Mouse (Mus musculus): Measurements from ENCODE around the gene Adamtsl5. TPM values are rescaled to one million over a fixed set of nuclear protein-coding genes. Genes with fewer than 3 reads are reported as not detected.

Adamtsl5 gene
- total and polyA plus RNA-seq, 3 experiments, result 71.9 to 85.2 (median 84.5) TPM

DNA sequence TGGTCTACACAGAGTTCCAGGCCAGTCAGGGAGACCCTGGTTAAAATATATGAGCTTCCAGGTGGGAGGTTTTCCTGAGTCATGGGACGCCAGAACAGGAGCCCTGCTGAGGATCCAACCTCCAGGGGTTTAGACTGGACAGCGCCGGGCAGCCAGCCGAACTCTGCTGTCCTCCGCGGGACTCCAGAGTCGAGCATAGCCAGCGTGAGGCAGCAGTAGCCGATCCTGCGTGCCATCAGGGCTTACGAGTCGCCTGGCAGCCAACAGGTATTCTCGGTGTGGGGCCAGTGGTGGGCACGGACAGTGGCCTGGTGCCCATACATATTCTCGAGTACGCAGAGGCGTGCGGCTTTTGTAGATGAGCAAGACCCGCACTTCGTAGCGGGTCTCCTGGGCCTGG is 7.2 kb downstream of the Adamtsl5 start:
- no peak overlapping the region for H3K4me3 ChIP-seq
- H3K36me3 ChIP-seq (ENCODE audit: control insufficient read depth, insufficient read depth, low read length), result peaks cover 3% of the 10 kb centered on the region; the same call in 1 of the 2 replicates
- H3K4me1 ChIP-seq (ENCODE audit: control insufficient read depth, insufficient read depth, low read length), result peaks cover 15% of the 10 kb centered on the region
- TF ChIP-seq POLR2A (IDR thresholded peaks at IDR 0.05; ENCODE audit: insufficient read depth, low read depth, low read length) (no peak), CTCF (IDR thresholded peaks at IDR 0.05) (no peak), EP300 (IDR thresholded peaks at IDR 0.05; ENCODE audit: insufficient read depth, low read depth, low read length) (no peak)
- no peak for DNase-seq
- 64% methylated on average over 21 of the region's 21 CpGs for WGBS
- H3K27ac ChIP-seq, result no peak overlapping the region
- intact Hi-C loops (cut with DNase I), result no loop called here
- H3K9ac ChIP-seq (ENCODE audit: low read depth, low read length), result no peak overlapping the region
- peaks cover 6% of the 10 kb centered on the region; the same call in 1 of the 2 replicates for H3K27me3 ChIP-seq (ENCODE audit: control insufficient read depth, insufficient read depth, low read length)
- H3K79me2 ChIP-seq (replicated peaks; ENCODE audit: control insufficient read depth, insufficient read depth, low read length), result no peaks in the 10 kb centered on the region

DNA sequence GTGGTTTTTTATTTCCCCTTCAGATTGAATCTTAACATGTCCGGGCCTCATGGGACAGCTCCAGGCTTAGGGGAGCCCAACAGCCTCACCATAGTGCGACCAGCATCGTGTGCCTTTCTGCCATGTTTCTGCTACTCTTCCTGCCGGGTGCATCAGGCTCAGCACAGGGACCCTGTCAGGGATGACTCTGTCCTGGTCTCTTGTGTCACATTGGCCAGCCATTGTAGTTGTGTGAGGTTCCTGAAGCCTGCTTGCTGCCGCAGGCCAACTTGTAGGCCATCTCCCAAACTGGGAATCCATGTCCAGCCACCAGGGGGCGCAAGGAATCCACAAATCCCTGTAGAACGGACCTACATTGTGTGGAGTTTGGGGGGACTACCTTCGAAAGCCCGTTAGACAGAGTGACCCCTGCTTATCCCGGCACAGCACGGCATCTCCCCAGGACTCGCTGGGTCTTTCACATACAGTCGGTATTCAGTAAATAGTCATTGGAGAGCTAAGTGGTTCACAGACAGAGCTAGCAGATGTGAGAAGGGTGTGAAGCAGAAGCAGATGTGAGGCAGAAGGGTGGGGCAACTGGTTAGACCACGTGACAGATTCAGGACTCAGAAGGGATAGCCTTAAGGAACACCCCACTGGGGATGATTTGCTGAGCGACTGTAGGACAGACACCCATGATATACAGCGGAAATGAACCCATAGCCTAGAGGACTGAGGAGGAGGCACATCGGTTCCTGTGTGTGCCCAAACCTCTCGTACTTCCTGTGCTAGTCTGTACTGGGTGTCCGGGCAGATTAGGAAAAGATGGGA is 8.1 kb downstream of the Adamtsl5 start:
- WGBS, result 20% methylated on average over 19 of the region's 19 CpGs
- intact Hi-C loops (cut with DNase I), result no loop called here
- peaks cover 6% of the 10 kb centered on the region; the same call in 1 of the 2 replicates for H3K27me3 ChIP-seq (ENCODE audit: control insufficient read depth, insufficient read depth, low read length)
- peaks cover 15% of the 10 kb centered on the region for H3K4me1 ChIP-seq (ENCODE audit: control insufficient read depth, insufficient read depth, low read length)
- H3K36me3 ChIP-seq (ENCODE audit: control insufficient read depth, insufficient read depth, low read length), result peaks cover 3% of the 10 kb centered on the region; the same call in 1 of the 2 replicates
- no peak overlapping the region for H3K9ac ChIP-seq (ENCODE audit: low read depth, low read length)
- peak overlapping the region; percentile 8; the same call in 1 of the 2 replicates for H3K4me3 ChIP-seq
- TF ChIP-seq POLR2A (IDR thresholded peaks at IDR 0.05; ENCODE audit: insufficient read depth, low read depth, low read length) (0 out of 2 replicates have a peak, but pooled peaks have one; percentile 30), CTCF (IDR thresholded peaks at IDR 0.05) (peak; percentile 98), EP300 (IDR thresholded peaks at IDR 0.05; ENCODE audit: insufficient read depth, low read depth, low read length) (peak; percentile 54; the same call in 1 of the 2 replicates)
- H3K27ac ChIP-seq, result no peak overlapping the region; the same call in 1 of the 2 replicates
- peak; percentile 84 to 90 for DNase-seq
- no peaks in the 10 kb centered on the region for H3K79me2 ChIP-seq (replicated peaks; ENCODE audit: control insufficient read depth, insufficient read depth, low read length)

DNA sequence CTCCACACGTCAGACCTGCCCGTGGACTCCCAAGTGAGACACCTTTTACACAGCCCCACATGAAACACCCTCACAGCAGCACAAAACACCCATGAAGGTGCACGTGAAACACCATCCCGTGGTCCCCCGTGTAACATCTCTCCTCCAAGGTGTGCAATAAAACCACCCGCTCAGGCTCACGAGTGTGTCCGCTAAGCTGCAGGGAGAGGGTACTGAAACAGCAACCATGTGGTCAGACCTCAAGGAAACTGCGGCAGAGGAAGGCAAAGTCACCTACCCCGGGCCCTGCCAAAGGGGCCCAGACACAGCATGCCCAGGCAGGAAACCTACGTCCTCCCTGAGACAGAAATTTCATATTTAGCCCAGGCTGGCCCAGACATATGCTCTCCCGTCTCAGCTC is 11.9 kb downstream of the Adamtsl5 start:
- no peaks in the 10 kb centered on the region for H3K27me3 ChIP-seq (ENCODE audit: control insufficient read depth, insufficient read depth, low read length)

DNA sequence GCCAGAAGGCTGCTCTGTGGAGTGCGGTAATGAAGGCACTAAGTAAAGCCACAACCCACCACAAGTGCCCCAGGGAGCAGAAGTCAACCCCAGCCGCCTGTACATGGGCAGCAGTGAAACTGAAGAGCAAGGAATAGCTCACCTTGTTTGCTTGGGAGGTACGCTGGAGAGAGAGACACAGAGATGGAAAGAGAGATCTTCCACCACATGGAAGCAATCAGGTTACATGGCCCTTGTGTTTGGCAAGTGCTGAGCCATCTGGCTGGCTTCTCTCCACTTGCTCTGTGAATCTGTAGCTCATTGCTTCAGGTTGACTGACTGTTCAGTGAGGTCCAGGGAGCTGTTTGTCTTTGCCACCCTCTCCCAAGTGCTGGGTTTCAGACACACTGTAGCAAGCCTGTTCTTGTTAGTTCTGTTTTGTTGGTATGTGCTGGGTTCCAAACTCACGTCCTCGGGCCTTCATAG is 15.7 kb downstream of the Adamtsl5 start:
- TF ChIP-seq EP300 (IDR thresholded peaks at IDR 0.05; ENCODE audit: insufficient read depth, low read depth, low read length) (no peak), POLR2A (IDR thresholded peaks at IDR 0.05; ENCODE audit: insufficient read depth, low read depth, low read length) (no peak), CTCF (IDR thresholded peaks at IDR 0.05) (no peak)
- no peak overlapping the region for H3K4me3 ChIP-seq
- intact Hi-C loops (cut with DNase I), result no loop called here
- H3K36me3 ChIP-seq (ENCODE audit: control insufficient read depth, insufficient read depth, low read length), result no peaks in the 10 kb centered on the region
- no peaks in the 10 kb centered on the region for H3K27me3 ChIP-seq (ENCODE audit: control insufficient read depth, insufficient read depth, low read length)
- H3K4me1 ChIP-seq (ENCODE audit: control insufficient read depth, insufficient read depth, low read length), result no peaks in the 10 kb centered on the region
- 89% methylated on average over 5 of the region's 5 CpGs for WGBS
- H3K27ac ChIP-seq, result no peak overlapping the region
- no peak overlapping the region for H3K9ac ChIP-seq (ENCODE audit: low read depth, low read length)
- H3K79me2 ChIP-seq (replicated peaks; ENCODE audit: control insufficient read depth, insufficient read depth, low read length), result no peaks in the 10 kb centered on the region
- no peak for DNase-seq

More for the DNA sequence above, 11.9 kb downstream of the Adamtsl5 start:
- Histone ChIP-seq H3K4me3 (no peak overlapping the region), H3K27ac (no peak overlapping the region), H3K9ac (ENCODE audit: low read depth, low read length) (no peak overlapping the region), H3K36me3 (ENCODE audit: control insufficient read depth, insufficient read depth, low read length) (no peaks in the 10 kb centered on the region), H3K4me1 (ENCODE audit: control insufficient read depth, insufficient read depth, low read length) (peaks cover 6% of the 10 kb centered on the region; the same call in 1 of the 2 replicates), H3K79me2 (replicated peaks; ENCODE audit: control insufficient read depth, insufficient read depth, low read length) (no peaks in the 10 kb centered on the region)
- 85% methylated on average over 12 of the region's 12 CpGs for WGBS
- intact Hi-C loops (cut with DNase I), result no loop called here
- no peak for TF ChIP-seq EP300 (IDR thresholded peaks at IDR 0.05; ENCODE audit: insufficient read depth, low read depth, low read length)
- no peak for TF ChIP-seq CTCF (IDR thresholded peaks at IDR 0.05)
- TF ChIP-seq POLR2A (IDR thresholded peaks at IDR 0.05; ENCODE audit: insufficient read depth, low read depth, low read length), result no peak
- no peak for DNase-seq

DNA sequence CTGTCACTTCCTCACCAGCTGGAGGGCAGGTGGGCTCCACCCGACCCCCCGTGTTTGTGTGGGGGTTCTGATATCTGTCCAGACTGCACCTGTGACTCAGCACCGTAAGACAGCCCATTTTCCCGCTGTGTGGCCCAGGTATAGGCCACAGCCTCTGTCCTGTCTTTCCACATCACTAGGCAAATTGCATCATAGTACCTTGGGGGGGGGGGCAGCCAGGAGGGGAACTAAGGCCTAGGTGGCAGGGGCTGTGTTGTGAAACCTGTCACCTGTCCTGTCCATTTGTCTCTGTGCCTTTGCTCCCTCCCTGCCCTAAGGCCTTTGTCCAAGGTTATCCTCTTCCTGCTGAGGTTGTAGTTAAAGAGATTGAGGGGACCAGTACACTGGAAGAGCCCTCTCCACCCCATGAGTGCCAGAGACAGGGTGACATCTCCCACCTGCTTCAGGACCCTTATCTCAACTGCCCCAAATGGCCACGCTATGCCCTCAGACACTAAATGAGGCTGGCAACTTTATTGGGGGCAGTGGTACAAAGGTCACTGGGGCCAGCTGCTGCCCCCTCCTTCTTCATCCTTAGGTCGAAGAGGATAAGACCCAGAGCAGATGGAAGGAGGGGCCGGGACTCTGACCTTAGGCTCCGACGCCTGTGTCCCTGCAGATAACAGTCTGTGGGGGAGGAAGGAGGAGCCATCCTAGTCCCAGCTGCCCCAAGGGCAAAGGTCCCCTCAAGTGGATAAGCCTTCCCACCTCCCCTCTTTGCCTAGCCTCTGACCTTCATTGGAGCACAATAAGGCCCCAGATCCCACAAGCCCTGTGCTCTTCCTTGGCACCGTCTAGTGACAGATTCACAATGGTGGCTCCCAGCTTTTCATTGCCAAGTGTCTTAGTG is 16.3 kb downstream of the Adamtsl5 start:
- H3K9ac ChIP-seq (ENCODE audit: low read depth, low read length), result no peak overlapping the region
- TF ChIP-seq POLR2A (IDR thresholded peaks at IDR 0.05; ENCODE audit: insufficient read depth, low read depth, low read length) (no peak), CTCF (IDR thresholded peaks at IDR 0.05) (no peak), EP300 (IDR thresholded peaks at IDR 0.05; ENCODE audit: insufficient read depth, low read depth, low read length) (no peak)
- H3K27ac ChIP-seq, result no peak overlapping the region
- WGBS, result 64% methylated on average over 10 of the region's 10 CpGs
- no peaks in the 10 kb centered on the region for H3K36me3 ChIP-seq (ENCODE audit: control insufficient read depth, insufficient read depth, low read length)
- DNase-seq, result no peak
- intact Hi-C loops (cut with DNase I), result no loop called here
- no peaks in the 10 kb centered on the region for H3K27me3 ChIP-seq (ENCODE audit: control insufficient read depth, insufficient read depth, low read length)
- no peaks in the 10 kb centered on the region for H3K79me2 ChIP-seq (replicated peaks; ENCODE audit: control insufficient read depth, insufficient read depth, low read length)
- H3K4me3 ChIP-seq, result no peak overlapping the region
- H3K4me1 ChIP-seq (ENCODE audit: control insufficient read depth, insufficient read depth, low read length), result no peaks in the 10 kb centered on the region
